Mouse (Mus musculus): ENCODE data around the gene Josd2.

DNA sequence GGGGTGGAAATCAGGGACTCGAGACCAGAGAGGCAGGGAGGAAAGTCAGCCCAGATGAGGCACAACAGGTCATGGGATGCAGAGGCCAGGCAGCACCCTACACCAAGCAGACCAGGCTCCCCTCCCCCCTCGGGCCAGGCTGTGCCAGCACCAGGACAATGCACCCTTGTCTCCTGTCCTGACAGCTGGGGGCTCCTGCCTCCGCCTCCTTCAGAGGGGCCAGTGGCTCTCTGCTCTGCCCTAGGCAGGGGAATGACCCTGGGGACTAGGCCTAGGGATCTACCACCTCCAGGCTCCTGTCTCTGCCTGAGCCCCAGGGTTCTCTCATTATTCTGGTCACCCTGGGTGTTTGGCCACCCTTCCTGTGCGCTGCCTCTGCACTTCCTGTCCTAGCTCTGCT lies 6.6 kb downstream of the Josd2 start:
- TF ChIP-seq POLR2A (IDR thresholded peaks at IDR 0.05; ENCODE audit: borderline replicate concordance, extremely low read depth, insufficient read depth, insufficient read length, poor library complexity, severe bottlenecking) (no peak), CTCF (IDR thresholded peaks at IDR 0.05; ENCODE audit: borderline replicate concordance, extremely low read depth, insufficient read depth, insufficient read length) (no peak)
